Mouse (Mus musculus): ENCODE results near the gene Adamts15.

Gene Adamts15

GRCm38 (mm10) chr9:30876552-30876951, 45.7 kb downstream of the Adamts15 start:
- no peak for DNase-seq

- no peak for DNase-seq
These were observed 66.4 kb downstream of the Adamts15 start for GRCm38 (mm10) chr9:30855837-30856236.

- no peak for DNase-seq
These were observed 70.4 kb downstream of the Adamts15 start for GRCm38 (mm10) chr9:30851841-30852240.

- DNase-seq = no peak
These were observed 72.3 kb downstream of the Adamts15 start for GRCm38 (mm10) chr9:30849951-30850350.

- DNase-seq = no peak
These were observed 72.8 kb downstream of the Adamts15 start for GRCm38 (mm10) chr9:30849444-30849843.

Measured in thymus, postnatal 4 days (tissue).